Mouse (Mus musculus) spleen, adult 10 weeks (tissue): Measurements from ENCODE around the gene Osbp. TPM values are rescaled to one million over a fixed set of nuclear protein-coding genes. Genes with fewer than 3 reads are reported as not detected.

Experiments
- polyA plus RNA-seq: library from polyadenylated mRNA; stranded (reverse); fragments of 350-450 nt; fragmentation: Illumina TruSeq; extraction: RNeasy Lipid Tissue Mini Kit (QIAGEN cat#74804); gene quantifications from one replicate; pipeline ENCODE4 v1.2.3, GENCODE M21; 2015; ENCODE audit warnings: low replicate concordance; ENCODE audit not compliant: insufficient read depth

The Osbp gene
- polyA plus RNA-seq, result 48.5 TPM

GRCm38 (mm10) chr19:11965023-11965942, at the start of gene Osbp:
Gene Osbp, plus strand, starts transcription at chr19:11965941.

DNA sequence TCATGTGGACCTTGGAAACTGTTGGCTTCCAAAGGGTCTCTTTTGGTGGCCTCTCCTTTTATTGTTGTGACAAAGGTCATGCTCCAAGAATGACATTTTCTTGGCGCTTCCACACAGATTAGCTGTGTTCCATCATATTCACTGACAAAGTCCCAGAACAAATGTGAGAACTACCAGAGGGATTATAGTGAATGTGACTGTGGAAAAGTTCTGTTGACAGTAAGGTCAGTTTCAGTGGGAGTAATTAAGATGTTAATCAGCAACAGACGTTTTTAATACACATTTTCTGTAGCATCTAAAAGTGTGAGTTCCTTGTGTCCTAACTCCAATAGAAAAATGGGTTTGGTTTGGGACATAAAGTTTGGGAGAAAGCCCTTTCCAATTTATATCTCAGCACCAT, 75.5 kb downstream of the Osbp start, which contains the start of gene Olfr1423:
Gene Olfr1423, minus strand, starts transcription at position 101 of the 400 bp plus-strand sequence.

Other genes with a start within 250 kb of the Osbp start
- not detected for gene Gif, start 218.4 kb upstream of the Osbp start, polyA plus RNA-seq
- gene Mrpl16, start 195.6 kb upstream of the Osbp start, polyA plus RNA-seq, result 31.9 TPM
- gene Stx3, start 146.5 kb upstream of the Osbp start, polyA plus RNA-seq, result 7.6 TPM
- not detected for gene Olfr1417, start 126.7 kb upstream of the Osbp start, polyA plus RNA-seq
- gene Olfr1418, start 104.9 kb upstream of the Osbp start, polyA plus RNA-seq, result not detected
- not detected for gene Olfr1419, start 90.8 kb upstream of the Osbp start, polyA plus RNA-seq
- not detected for gene Olfr1420, start 79.4 kb upstream of the Osbp start, polyA plus RNA-seq
- gene Patl1, start 53.5 kb upstream of the Osbp start, polyA plus RNA-seq, result 38.9 TPM
- not detected for gene Olfr1423, start 75.4 kb downstream of the Osbp start, polyA plus RNA-seq
- not detected for gene Olfr1424, start 96.7 kb downstream of the Osbp start, polyA plus RNA-seq
- not detected for gene Olfr1425, start 111.8 kb downstream of the Osbp start, polyA plus RNA-seq
- gene Olfr1426, start 126.1 kb downstream of the Osbp start, polyA plus RNA-seq, result not detected
- not detected for gene Olfr1427, start 137.4 kb downstream of the Osbp start, polyA plus RNA-seq
- not detected for gene Olfr1428, start 150.0 kb downstream of the Osbp start, polyA plus RNA-seq
- gene Olfr76, start 157.3 kb downstream of the Osbp start, polyA plus RNA-seq, result not detected
- gene Olfr1555-ps1, start 204.2 kb downstream of the Osbp start, polyA plus RNA-seq, result not detected
- gene Olfr1431, start 234.7 kb downstream of the Osbp start, polyA plus RNA-seq, result not detected